Mouse (Mus musculus) T-helper 2 cell (primary cell): ENCODE data around the gene Smtn.

Experiments
- in situ Hi-C: fragments of 300-600 bp; cut with MboI, MseI; formaldehyde crosslinking; loops from one replicate; pipeline ENCODE4 v1.15.1; 2025; ENCODE audit warnings: high pct_unique_total_duplicates

Gene Smtn

DNA sequence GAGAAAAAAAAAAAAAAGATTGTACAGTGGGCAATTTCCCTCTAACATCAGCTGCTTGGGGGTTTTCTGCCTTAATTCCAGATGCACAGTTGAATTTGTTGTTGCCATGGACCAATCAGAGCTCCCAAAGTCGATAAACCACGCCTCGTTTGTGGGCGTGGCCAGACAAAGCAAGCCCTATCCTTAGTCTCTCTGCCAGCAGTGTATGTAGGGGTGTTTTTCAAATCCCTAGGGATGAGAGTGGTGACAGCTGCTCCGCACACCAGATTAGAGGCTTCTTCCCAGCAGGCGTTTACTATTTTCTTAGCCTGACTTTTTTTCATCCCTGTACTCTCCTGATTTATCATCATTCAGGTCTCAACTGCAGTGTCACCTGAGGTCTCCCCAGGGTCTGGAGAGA, 7.6 kb upstream of the Smtn start:
- in situ Hi-C loops: no loop called here

DNA sequence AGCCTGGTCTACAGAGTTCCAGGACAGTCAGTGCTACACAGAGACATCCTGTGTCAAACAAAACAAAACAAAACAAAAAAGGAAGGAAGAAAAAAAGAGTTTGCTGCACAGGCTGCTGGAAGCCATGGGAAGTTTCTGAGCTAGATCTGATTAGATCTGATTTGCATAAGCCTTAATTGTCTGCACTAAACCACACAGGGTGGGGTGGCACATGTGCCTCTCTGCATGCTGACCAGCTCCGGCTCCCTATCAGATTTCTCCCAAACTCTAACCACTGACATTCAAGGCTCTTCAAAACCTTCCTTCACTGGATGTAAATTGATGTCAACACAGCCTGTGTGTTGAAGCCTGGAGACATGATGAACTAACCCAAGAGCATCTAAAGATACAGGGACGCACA, 6.6 kb upstream of the Smtn start:
- in situ Hi-C loops: no loop called here

DNA sequence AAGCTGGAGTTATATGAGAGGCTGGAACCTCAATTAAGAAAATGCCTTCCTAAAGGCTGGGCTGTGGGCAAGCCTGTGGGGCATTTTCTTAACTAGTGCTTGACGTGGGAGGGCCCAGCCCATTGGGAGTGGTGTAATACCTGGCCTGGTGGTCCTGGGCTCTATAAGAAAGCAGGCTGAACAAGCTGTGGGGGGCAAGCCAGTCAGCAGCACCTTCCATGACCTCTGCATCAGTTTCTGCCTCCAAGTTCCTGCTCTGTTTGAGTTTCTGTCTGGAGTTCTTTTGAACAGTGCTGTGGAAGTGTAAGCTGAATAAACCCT, 5.8 kb upstream of the Smtn start:
- in situ Hi-C loops: no loop called here

DNA sequence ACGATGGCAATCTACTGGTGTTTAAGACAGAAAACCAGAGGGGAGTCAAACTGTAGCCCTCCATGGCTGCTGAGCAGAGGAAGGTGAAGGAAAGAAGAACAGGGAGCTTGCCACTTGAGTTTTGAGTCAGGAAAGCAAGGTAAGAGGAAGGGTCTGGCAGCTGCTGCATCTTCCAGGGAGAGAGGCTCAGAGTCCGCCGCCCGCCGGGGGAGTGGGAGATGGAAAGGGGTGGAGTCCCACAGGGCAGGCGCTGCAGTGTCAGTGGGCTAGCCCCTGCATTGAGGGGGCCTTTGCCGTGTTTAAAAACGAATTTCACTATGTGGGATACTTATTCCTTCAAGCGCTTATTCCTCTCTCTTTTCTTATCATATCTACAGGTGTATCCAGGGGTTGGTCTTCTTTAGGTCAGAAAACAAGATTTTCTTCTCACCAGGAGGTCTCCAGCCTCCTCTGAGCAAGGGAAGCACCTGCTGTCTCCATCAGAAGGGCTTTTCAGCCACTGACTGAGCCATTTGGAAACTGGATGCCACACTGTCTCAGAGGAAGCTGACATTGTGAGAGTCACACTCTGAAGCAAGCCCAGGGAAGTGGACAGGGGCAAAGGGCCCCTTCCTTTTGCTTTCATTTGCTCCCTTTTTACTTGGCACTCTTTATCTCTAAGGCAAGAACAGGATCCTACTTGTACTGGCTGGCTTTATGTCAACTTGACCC, 5.3 kb upstream of the Smtn start:
- in situ Hi-C loops: no loop called here

DNA sequence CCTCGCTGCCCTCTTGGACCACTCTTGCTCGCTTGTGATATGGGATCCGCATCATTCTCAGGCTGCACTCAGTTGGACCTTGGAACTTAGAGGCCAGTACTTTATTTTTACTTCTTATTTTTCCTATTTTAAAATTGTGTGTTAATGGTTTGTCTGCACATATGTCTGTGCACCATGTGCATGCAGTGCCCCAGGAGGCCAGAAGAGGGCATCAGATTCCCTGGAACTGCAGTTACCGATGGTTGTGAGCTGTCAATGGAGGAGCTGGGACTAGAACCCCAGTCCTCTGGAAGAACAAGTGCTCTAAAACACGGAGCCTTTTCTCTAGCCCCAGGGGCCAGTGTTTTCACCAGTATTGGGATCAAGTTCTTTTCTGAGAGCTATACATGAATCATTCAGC, 4.0 kb upstream of the Smtn start:
- in situ Hi-C loops: no loop called here

DNA sequence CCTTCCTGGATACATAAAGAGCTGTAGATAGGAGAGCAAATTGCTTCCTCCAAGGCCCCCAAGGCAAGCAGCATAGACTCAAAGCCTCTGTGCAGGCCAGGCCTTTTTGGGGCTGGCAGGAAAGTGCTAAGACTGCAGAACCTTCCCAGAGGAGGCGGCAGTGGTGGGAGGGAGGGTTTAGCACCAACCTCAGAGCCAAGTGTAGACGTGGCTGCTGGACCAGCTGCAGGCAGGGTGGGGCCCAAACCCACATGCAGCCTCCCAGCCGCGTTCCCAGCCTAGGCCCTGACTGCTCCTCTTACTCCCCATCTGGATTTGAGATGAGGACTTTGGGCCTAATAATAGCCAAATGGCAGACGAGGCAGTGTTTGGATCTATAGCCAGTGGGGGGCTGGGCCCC, 2.6 kb upstream of the Smtn start:
- in situ Hi-C loops: no loop called here

DNA sequence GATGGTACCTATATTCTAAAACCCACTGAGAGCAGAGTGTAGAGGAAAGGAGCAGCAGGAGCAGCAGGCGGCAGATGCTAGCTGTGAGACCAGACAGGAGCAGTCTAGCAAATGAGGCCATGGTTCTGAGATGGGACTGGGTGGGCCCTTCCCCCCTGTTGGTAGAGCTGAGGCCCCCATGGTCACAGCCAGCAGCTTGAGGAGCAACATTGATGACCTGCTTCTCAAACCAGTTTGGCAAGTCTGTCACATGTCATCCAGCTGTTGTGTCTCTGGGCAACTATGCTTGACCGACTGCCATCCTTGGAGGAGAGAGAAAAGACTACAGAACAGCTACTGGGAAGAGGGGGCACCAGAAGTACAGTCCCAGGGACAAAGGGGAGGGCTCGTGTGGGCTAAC, 1.5 kb upstream of the Smtn start:
- in situ Hi-C loops: no loop called here

DNA sequence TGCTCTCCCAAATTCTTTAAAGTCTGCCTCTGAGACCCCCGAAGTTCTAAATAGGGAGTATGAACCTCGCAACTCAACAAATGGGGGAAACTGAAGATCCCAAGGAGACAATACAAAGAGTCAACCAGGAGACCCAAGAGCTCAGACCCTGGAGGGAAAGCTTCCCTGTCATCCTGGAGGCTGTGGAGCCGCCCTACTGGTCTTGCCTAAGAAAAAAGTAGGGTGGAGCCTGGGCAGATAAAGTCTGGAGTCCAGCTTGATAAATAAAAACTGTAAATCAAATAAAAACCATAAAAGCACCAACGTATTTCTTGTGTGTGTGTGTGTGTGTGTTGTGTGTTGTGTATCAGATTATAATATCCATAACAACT, 601 bp downstream of the Smtn start:
- in situ Hi-C loops: no loop called here

DNA sequence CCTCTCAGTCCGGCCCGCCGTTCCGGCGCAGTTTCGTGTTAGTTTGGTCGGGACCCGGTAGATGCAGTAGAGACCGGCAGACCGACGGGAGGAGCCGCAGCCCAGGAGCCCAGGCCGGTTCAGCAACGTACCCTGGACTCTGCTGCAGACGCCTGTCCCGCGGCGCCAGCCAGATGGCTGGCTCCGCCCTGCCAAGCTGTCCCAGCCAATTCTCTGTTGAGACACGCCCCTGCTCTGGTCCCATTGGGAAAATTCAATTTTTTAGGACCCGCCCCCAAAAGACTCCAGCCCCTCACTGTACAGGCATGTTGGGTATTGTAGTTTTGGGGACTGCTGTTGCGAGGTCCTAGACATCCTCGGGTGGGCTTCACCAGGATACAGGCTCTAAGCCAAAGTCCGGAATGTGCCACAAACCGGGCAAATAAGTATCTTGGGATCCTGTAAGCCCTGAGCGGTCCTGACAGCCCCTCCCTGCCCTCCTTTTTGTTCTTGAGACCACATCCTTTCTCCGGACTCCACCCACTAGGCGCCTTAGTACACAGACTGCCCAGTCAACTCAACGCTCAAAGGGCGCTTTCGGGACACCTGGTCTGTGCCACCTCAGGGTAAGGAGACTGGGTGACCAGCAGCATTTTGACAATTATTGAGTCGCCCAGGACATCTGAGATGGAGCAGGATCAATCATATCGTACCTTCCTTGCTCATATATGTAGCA, 1.1 kb downstream of the Smtn start:
- in situ Hi-C loops: no loop called here

DNA sequence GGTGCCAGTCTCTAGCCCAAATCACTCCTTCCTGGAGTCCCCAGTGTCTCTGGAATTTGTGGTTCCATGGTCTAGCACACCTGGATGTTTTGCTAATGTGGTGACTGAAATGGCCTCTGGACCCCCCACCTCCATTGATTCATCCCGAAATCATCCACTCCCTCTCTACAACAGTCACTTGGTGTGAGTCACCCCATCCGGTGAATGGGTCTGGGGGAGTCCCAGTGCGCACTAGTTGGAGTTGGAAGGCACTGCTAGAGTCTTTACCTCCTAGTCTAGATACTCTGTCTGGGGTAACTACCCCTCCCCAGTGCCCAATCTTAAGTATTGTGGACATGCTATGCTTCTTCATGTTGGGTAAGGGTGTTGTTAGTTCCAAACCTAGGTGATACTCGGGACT, 2.1 kb downstream of the Smtn start:
- in situ Hi-C loops: no loop called here

DNA sequence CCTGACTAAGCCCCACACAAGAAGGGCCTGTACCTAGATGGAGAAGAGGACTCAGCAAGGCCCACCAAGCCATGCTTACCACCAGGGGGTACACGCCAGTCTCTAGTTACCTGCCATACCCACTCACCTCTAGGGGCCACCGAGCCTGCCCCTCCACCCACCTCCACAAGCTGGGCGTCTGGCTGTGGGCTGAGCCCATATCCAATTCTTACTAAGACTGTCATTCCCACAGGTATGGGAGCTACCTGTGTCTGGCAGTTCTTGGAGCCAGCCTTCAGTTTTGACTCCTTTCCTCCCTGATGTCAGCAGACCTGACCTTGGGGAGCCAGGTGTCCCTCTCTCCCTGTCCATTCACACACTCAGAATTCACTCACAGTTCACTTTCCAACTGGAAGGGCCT, 2.7 kb downstream of the Smtn start:
- in situ Hi-C loops: no loop called here

DNA sequence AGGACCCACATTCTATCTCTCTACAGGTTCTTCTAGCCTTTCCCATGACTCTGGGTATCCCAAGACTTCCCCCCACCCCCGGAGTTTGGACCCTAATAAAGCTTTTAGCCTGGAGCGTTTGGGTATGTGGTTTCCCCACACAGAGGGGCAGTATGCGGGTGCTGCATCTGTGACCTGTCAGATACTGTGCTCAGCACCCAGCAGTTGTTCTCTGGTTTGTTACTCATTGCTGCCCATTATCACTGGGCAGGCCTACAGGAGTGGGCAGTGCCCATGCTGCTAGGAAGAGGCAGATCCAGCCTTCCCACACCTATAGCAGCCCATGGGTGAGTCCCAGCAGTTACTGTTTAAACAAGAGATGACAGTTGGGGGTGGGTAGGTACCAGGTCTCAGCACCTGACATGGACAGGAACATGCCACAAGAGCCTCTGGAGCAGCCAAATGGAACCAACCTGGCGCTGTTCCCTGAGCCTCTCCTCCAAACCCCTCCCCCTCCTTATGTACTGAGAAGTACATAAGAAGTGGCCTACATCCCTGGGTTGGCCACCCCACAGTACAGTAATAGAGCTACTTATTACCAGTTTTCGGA, 3.6 kb downstream of the Smtn start:
- in situ Hi-C loops: no loop called here

DNA sequence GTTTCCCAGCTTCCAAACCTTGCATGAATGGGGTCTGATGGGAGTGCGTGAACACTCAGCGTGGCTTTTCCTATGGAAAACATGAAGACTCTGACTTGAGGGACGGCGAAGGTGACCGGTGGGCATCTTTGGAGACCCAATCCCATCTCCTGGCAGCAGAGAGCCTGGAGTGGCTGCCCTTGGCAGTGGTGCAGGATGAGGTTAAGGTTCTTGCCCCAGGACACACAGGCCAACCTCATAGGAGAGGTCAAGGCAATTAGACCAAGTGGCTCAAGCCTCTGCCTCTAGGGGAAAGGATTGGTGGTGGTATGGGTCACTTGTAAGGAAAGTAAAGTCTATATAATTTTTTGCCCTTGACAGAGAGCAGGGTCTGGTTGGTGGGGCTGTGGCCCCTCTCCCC, 4.3 kb downstream of the Smtn start:
- in situ Hi-C loops: no loop called here

DNA sequence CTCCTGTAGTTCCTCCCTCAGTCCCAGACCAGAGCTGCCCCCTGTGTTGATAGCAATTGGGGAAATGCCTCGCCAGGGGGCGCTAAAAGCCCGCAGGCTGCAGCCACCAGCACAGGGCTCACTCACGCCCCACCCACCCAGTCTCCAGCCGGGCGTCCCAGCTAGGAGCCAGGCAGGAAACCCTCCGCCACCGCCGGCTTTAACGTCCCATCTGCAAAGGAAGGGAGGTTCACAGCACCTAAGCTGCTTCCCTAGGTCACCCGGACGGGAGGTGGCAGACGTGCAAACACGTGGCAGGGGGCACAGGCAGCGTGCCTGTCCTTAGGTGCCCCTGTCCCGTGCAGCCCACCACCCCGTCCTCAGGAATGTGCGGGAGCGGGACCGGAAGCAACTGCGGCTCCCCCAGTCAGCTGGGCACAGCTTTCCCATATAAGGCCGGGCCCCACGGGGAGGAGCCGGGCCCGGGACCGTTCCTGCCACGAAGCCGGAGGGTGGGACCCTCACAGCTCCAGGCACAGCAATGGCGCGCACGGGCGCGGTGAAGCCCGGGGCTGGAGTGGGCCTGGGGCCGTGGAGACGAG, 4.9 kb downstream of the Smtn start:
- in situ Hi-C loops: no loop called here

DNA sequence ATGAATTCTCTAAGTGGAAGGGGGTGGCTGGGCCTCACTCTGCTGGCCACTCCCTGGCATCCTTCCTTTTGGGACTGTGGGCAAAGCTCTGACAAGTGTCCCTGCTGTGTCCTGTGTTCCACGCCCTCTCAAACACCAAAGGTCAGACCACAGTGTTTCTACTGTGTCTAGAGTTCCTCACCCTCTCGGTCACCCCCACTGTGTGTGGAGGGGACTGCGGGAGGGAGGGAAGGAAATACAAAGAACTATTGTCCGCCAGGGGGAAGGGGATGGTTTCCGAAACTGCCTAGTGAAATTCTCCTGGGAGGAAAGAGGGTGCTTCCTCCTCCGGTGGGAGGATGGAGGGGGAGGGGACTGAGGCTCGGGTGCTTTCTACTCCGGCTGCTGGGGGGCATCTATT, 5.5 kb downstream of the Smtn start:
- in situ Hi-C loops: loop anchor here (5.0 kb wide), 1 partner anchor 252 kb away; no protein-coding TSS in a partner anchor

DNA sequence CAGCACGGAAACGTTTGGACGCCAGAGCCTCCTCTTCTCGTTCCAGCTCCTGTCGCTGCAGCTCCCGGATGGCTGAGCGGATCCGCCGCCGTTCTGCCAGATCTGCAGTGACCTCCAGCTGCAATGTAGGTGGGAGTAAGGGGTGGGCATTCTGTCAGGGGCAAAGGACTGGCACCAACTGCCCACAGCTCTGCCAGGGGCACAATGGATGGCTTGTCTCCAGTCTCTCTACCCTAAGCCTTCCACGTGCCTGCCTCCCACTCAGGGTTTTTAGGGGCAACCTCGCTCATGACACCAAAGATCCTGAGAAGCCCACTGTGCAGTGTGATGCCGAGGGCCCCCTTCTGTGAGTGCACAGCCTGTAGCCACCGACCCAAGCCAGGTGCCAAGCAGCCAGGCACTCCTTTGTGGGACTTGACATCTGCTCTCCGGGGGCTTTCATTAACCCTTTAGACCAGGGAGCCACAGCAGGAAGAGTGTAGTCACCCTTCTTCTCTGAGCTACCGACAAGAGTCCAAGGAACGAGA, 6.9 kb downstream of the Smtn start:
- in situ Hi-C loops: loop anchor here (5.0 kb wide), 1 partner anchor 254 kb away; no protein-coding TSS in a partner anchor

DNA sequence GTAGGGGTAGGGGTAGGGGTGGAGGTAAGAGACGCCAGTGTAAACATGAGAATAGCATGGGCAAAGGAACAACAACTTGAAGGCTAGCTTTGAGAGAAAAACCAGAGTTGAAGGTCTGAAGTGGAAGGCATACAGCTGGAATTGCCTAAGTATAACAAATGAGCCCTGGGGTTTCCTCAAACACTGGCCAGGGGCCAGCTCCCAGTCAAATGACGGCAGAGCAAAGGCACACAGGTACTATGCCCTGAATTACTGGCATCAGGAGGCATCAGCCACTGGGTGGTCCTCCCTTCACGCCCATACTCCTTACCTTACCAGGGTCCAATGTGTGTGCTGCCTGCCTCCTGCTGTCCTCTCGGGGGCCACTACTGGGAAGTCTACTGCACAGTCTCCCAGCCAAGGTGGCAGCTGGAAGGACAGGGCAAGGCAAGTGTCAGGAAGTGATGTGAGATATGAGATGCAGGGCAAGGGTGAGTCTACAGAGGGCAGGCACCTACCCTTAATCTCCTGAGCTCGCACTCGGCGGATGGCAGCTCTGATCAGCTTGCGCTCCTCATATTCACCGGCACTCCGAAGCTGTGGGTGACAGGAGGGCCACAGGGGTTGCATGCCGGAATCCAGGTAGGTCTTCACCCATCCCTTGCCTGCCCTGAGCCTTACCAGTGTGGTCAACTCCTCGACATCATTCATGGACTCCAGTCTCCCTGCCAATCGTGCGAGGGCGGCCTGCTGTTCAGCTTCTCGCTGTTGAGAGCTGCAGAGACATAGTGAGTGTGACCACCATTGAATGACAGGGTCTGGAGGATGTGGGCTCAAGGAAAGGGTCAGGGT, 8.1 kb downstream of the Smtn start:
- in situ Hi-C loops: loop anchor here (5.0 kb wide), 1 partner anchor 255 kb away; no protein-coding TSS in a partner anchor

DNA sequence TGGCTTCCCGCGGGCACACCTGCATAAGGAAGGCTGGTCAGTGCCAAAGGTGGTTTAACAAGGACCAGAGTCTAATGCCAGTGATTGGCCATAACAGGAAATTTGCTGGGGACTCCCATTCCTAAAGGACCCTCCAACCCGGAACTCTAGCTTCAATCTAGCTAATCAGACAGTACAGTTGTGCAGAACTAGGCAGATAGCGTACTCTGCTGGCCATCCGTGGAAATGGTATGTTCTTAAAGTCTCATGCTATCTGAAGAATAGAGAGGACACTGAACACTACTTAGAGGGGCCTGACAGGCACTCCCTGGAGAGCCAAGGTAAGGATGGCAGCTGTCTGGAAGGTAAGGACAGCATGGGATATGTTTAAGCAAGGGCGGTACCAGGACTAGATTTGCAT, 8.8 kb downstream of the Smtn start:
- in situ Hi-C loops: loop anchor here (5.0 kb wide), 1 partner anchor 256 kb away; no protein-coding TSS in a partner anchor

DNA sequence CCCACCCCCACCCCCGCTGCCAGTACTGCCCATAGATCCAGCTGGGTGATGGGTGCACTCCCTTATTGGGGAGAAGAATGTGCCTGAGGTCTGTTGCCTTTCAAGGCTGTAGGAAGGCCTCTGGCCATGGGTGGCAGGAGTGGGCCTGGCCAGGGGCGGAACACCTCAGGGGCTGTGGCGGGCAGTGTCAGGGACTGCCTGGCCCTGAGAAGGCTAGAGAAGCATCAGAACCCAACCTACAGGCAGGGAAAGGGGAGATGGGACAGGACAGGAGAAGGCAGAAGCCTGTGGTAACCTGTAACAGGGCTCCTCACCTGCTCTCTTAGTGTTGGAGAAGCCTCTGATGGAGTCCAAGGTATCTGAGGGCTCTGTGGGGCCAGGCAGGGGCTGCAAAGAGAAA, 9.7 kb downstream of the Smtn start:
- in situ Hi-C loops: loop anchor here (5.0 kb wide), 1 partner anchor 257 kb away; no protein-coding TSS in a partner anchor

DNA sequence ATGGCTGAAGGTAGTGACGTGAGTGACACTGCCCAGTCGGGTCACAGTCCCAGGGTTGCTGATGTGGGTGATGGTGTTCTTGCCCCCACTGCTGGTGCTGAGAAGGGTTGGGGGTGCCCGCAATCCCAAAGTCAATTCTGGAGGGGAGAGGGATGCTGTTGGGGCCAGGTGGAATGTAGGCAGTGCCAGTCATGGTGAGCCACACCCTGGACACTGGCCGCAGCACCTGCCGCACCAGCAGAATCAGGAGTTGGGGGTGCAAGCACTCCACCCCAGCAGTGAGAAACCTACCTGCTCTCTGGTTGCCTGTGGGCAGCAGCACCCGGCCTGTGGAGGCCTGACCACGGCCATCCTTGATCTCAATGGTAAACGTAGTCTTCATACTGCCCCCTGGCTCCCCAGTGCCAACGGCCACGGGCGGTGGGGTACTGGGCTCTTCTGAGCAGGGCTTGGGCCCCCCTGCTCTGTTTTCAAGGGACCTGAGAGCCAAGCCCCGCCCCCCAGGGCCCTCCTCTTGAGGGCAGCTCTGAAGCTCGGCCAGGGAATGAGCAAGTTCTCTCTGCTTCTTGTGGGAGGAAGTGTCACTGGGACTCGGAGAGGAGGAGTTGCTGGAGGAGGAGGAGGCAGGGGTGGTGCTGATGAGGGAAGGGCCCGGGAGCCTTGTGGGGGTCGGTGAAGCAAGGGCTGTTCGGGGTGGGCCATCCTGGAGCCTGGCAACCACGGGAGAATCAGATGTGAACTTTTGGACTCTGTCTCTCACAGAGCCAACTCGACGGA, 10.7 kb downstream of the Smtn start:
- in situ Hi-C loops: loop anchor here (5.0 kb wide), 1 partner anchor 258 kb away; no protein-coding TSS in a partner anchor

DNA sequence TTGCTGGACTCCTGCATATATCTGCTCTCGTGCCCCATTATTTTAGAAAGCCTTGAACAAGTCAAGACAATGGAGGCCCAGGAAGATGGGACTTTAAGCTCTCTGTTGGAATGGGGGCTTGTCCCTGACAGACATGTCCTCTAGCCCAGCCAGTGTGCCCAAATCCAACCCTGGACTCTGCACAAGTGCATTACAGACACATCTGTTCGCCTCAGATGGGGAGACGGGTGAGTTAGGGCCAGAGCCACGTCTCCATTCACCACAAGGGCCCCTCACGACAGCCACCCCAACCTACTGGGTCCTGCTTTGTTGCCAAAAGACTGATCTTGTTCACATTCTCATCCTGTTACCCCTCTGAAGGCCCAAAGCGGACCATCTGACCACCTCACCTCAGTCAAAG, 12.2 kb downstream of the Smtn start:
- in situ Hi-C loops: no loop called here
